16 mouse cellular contexts compared by ENCODE assay signal in genomic region chr14:49743946-49744526, GRCm38 (mm10).
A peak's percentile ranks its signal among the peaks of the same experiment; 100 is the strongest.
DNase-seq lines count a peak whose midpoint lies in the region.
"Had no signal": no experiment of that assay in that cellular context is flagged by ENCODE, and none has a peak within 500 bp of the region (broad histone marks: within the 10 kb centered on the region; RNA-seq: fewer than 3 reads in every experiment).

No protein-coding gene starts in this region.

- peak; percentile 92 for DNase-seq in brain, adult 2 months (ENCODE audit: low read depth, low spot score)
- DNase-seq in cerebellum, adult 11 months = peak; percentile 80
- DNase-seq in cerebellum, adult 9-10 months = peak; percentile 95
- DNase-seq in cerebellum, postnatal 36 days = peak; percentile 79 to 88
- DNase-seq in embryo, embryonic 11 days = no peak
- DNase-seq in kidney, postnatal 10 days = no peak
- no peak for DNase-seq in urinary bladder, postnatal 36 days (ENCODE audit: low spot score in 2 of 2)
- DNase-seq: adrenal gland, postnatal 36 days; heart, postnatal 10 days; kidney, postnatal 25 days; liver, embryonic 13.5 days; lung, adult 18-20 months; lung, postnatal 4 days; right cerebral cortex, postnatal 4 days; thymus, adult 18-20 months; thymus, postnatal 25 days had no signal

Comparison
In these comparisons a context has a peak if more than half of its experiments do, and no peak if none do; other contexts are left out.
1. DNase-seq: peak in brain, adult 2 months (single experiment), cerebellum, adult 11 months (single experiment), cerebellum, adult 9-10 months (single experiment) and cerebellum, postnatal 36 days (2 of 2); none in embryo, embryonic 11 days (single experiment), kidney, postnatal 10 days (single experiment) and urinary bladder, postnatal 36 days (0 of 2).